Mouse (Mus musculus) brain, embryonic 14.5 days (tissue): ENCODE data around the gene Zbtb16.

Experiments
- CTCF ChIP-seq: fragments of 200-500 bp; IDR thresholded peaks from 2 replicates; pipeline ENCODE4 v1.5.1; 2012; ENCODE audit warnings: inconsistent platforms, mild to moderate bottlenecking, moderate library complexity, borderline replicate concordance; ENCODE audit not compliant: insufficient read depth, insufficient read length; ENCODE audit errors: extremely low read depth
- POLR2A ChIP-seq: fragments of 200-500 bp; IDR thresholded peaks from 2 replicates; pipeline ENCODE4 v1.6.1; 2012; ENCODE audit warnings: mild to moderate bottlenecking, inconsistent platforms, borderline replicate concordance; ENCODE audit not compliant: poor library complexity, insufficient read depth, insufficient read length, severe bottlenecking; ENCODE audit errors: extremely low read depth

- TF ChIP-seq POLR2A (no peak), CTCF (no peak)
Measured at GRCm38 (mm10) chr9:48670156-48670555, 165.9 kb downstream of the Zbtb16 start.
